Mouse (Mus musculus): ENCODE data around the gene Stard3nl.

Stard3nl gene

GRCm38 (mm10) chr13:19394798-19395687 lies 552 bp downstream of the Stard3nl start:
- no peak for TF ChIP-seq GATA4 (IDR thresholded peaks at IDR 0.05; ENCODE audit: insufficient replicate concordance, low read length)

GRCm38 (mm10) chr13:19394171-19394570 lies 1.4 kb downstream of the Stard3nl start:
- TF ChIP-seq GATA4 (IDR thresholded peaks at IDR 0.05; ENCODE audit: insufficient replicate concordance, low read length) = no peak

DNA sequence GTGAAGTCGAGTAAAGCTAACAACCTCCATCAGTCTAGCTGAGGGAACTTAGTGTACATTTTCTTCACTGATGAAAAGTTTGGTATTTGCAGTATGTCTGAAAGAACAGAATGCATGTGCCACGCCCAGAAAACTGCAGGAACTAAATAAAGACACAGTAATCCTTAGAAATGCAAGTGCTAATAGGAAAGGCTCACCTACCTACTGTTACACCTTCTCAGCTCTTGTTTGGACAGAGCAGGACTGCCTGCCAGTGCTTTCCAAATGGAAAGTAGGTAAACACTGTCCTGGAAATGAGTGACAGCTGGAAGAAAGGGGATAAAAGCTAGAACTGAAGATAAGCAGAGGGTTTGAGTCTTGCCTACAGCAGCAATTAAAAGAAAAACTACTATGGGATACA lies 1.9 kb downstream of the Stard3nl start:
- TF ChIP-seq GATA4 (IDR thresholded peaks at IDR 0.05; ENCODE audit: insufficient replicate concordance, low read length) = no peak

- no peak for TF ChIP-seq GATA4 (IDR thresholded peaks at IDR 0.05; ENCODE audit: insufficient replicate concordance, low read length)
These were observed 4.0 kb downstream of the Stard3nl start for GRCm38 (mm10) chr13:19391608-19392007.

DNA sequence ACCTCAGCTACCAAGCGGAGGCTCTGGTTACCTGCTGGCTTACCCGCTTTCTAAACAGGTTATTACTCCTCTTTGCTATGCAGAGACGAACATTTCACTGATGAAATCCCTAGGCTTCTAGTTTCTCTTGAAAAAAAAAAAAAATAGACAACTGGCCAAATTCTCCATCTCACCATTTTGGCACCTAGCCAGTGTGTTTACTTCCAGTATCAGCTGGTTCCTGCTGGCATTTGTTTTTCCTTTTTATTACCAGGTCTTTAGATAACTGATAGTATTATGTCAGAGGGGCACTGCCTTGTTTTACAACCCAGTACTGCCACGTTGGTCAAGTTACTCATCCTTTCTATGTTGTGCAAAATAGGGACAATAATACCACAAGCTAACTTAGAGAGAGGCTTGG lies 5.3 kb downstream of the Stard3nl start:
- TF ChIP-seq GATA4 (IDR thresholded peaks at IDR 0.05; ENCODE audit: insufficient replicate concordance, low read length) = no peak

DNA sequence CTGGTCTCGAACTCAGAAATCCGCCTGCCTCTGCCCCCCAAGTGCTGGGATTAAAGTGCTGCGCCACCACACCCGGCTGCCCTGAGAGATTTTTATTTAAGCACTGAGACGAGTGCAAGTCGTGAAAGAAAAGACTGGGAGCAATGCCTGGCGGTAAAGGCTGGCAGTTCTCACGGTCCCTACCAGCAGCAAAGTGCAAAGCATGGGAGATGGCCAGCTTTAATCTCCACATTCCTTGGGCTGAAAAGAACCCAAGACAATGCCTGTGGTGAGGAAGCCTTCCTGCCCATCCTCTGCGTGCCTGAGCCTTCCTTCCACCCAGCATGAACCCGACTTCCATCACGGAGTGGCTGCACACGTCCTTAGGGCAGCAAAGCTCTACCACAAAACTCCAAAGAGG lies 5.7 kb downstream of the Stard3nl start:
- no peak for TF ChIP-seq GATA4 (IDR thresholded peaks at IDR 0.05; ENCODE audit: insufficient replicate concordance, low read length)

DNA sequence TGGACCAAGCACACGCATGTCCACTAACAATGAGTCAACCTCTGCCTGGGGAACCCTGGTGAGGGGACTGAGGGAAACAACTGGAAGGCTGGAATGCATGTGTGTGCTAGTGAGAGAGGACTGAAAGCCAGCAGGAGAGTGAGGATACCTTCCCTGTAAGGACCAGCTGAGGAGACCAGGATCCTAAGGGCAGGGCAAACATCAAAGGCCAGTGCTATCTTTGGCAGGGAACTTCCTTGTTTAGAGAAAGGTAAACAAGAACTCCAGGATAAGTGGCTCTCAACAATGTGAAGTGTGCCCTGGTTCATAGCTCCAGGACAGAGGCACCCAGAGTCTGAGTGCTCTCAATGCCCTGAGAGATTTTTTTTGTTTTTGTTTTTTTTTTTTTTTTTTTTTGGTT lies 6.2 kb downstream of the Stard3nl start:
- TF ChIP-seq GATA4 (IDR thresholded peaks at IDR 0.05; ENCODE audit: insufficient replicate concordance, low read length) = no peak

DNA sequence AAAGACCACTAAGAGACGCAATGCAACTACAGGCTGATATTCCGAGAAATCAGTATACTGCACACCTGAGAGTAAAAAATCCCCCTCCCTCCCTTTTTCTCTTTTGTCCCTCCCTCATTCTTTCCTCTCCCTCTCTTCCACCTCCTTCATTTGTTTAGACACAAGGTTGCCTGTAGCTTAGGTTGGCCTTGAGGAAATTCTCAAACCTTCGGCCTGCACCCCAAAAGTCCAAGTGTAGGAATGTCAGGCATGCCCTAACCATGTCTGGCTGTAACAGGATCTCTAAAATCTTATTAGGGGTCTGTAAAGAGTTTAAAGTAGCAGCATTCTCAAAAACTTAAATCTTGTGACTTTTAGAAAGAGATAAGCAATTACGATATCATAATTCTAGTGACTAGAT lies 10.4 kb downstream of the Stard3nl start:
- TF ChIP-seq GATA4 (IDR thresholded peaks at IDR 0.05; ENCODE audit: insufficient replicate concordance, low read length) = no peak

GRCm38 (mm10) chr13:19381112-19381828 lies 14.3 kb downstream of the Stard3nl start:
- no peak for TF ChIP-seq GATA4 (IDR thresholded peaks at IDR 0.05; ENCODE audit: insufficient replicate concordance, low read length)

DNA sequence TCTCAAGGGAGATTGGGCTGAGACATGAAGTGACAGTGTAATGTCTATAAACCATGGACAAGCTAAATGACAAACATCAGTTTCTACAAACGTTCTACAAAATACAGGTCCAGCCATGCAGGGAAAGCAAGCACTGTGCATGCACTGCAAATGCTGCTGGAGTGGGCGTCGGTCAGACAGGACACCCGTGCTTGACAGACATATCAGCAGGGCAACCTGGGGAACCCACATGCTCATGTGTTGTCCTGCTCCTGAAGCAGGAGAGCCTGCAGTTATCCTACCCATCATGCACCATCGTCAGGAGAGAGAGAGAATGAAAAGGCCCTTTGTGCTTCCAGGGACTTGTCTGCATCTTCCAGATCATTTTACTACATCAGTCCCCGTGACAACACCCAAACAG lies 16.3 kb downstream of the Stard3nl start:
- TF ChIP-seq GATA4 (IDR thresholded peaks at IDR 0.05; ENCODE audit: insufficient replicate concordance, low read length) = no peak

- no peak for TF ChIP-seq GATA4 (IDR thresholded peaks at IDR 0.05; ENCODE audit: insufficient replicate concordance, low read length)
These were observed 23.4 kb downstream of the Stard3nl start for GRCm38 (mm10) chr13:19372133-19372729.

- no peak for TF ChIP-seq GATA4 (IDR thresholded peaks at IDR 0.05; ENCODE audit: insufficient replicate concordance, low read length)
These were observed 26.8 kb downstream of the Stard3nl start for GRCm38 (mm10) chr13:19368817-19369216.

DNA sequence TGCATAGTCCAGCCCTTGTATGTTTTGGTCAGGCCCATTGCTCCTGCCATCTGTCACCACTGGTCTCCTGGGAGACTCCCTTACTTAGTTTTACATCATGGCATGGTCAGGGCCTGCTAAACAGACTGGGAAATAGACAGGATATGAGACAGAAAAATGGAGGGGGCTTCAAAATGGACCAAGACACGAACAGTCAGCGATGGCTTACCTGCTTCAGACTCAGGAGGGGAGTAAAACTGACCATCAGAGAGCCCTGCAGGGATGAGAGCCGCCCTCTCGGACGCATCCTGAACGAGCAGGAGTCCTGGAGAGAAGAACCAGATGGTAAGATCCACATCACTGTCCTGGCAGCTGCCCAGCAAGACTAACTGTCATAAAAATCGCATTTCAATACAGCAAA lies 28.1 kb downstream of the Stard3nl start:
- no peak for TF ChIP-seq GATA4 (IDR thresholded peaks at IDR 0.05; ENCODE audit: insufficient replicate concordance, low read length)

GRCm38 (mm10) chr13:19366866-19367265 lies 28.7 kb downstream of the Stard3nl start:
- no peak for TF ChIP-seq GATA4 (IDR thresholded peaks at IDR 0.05; ENCODE audit: insufficient replicate concordance, low read length)

DNA sequence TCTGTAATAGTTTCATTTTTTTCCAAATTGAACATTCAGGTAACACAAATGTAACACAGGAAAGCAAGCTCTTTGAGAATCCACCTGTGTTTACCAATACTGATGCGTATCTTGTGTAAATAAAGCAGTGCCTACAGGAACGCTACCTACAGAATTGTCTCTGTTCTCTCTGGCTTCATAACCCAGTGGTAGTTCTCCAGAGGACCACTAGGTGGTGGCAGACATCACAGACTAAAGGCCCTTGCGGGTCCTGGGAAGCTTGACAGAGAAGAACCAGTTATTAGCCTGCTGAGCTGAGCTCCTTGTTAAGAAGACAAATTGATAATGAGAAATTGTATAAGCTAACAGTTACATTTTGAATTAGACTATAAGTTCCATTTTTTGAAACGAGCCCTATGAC lies 30.0 kb downstream of the Stard3nl start:
- TF ChIP-seq GATA4 (IDR thresholded peaks at IDR 0.05; ENCODE audit: insufficient replicate concordance, low read length) = no peak

GRCm38 (mm10) chr13:19364245-19364772 lies 31.3 kb downstream of the Stard3nl start:
- TF ChIP-seq GATA4 (IDR thresholded peaks at IDR 0.05; ENCODE audit: insufficient replicate concordance, low read length) = no peak
